16 mouse cellular contexts compared by ENCODE assay signal in the genomic region with DNA sequence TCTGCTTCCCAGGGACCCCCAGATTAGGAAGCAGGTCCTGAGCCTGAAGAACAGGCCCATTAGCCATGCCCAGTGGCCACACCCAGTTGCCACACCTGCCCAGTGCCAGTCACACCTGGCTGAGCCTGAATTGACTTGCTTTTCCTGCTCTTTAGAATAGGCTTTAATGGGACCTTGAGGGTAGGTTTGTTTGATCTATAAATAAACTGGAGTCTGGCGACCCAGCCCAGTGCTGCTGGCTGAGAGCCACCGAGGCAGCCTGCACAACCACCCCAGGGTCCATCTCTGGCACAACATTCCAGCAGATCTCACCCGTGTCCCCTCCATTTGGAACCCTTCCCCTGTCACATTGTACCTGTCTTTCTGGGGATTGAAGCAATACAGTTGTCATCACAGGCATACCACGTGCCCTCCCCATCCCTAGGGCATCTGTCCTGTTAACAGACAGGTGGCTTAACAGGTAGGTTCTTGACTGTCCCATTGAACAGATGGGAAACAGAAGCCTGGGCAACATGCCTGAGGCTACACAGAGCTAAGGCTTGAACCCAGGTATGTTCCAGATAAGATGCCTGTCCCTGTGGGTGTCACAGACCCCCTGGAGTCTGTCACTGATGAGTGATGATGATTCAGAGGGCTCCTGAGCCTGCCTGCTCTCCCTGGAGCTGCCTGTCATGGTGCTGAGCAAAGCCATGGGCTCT.
DNase-seq lines count a peak whose midpoint lies in the region; ATAC-seq and TF ChIP-seq lines count a peak whose summit lies in the region.
"Had no signal": no experiment of that assay in that cellular context is flagged by ENCODE, and none has a peak within 500 bp of the region (broad histone marks: within the 10 kb centered on the region; RNA-seq: fewer than 3 reads in every experiment).

No protein-coding gene starts in this region.

- TF ChIP-seq CTCF in cerebellum, adult 2 months (IDR thresholded peaks at IDR 0.05; ENCODE audit: borderline replicate concordance, insufficient read depth, low read depth, low read length), result no peak

- DNase-seq in cerebellum, postnatal 10 days, result peak; percentile 67 to 68
- DNase-seq in cerebellum, adult 2 months, result no peak
- peak; percentile 41 for DNase-seq in kidney, adult 18-20 months
- DNase-seq in urinary bladder, postnatal 14 days (ENCODE audit: low spot score), result peak; percentile 42
- no peak for DNase-seq in urinary bladder, adult 2 months (ENCODE audit: low spot score)
- DNase-seq in right cerebral cortex, postnatal 10 days (ENCODE audit: low spot score in 2 of 2), result no peak
- DNase-seq: cerebellum, adult 11-12 months; right cerebral cortex, adult 18-20 months; thymus, postnatal 14 days had no signal

- no peak for TF ChIP-seq POLR2A in cerebellum, adult 2 months (IDR thresholded peaks at IDR 0.05; ENCODE audit: borderline replicate concordance, insufficient read depth, low read length)

- no peak overlapping the region for H3K27ac ChIP-seq in cerebellum, adult 2 months (ENCODE audit: insufficient read depth, low read length)
- no peak overlapping the region for H3K27ac ChIP-seq in kidney, embryonic 16.5 days (ENCODE audit: low read length)
- H3K27ac ChIP-seq: limb, embryonic 15.5 days had no signal

- H3K9ac ChIP-seq in kidney, embryonic 16.5 days (replicated peaks; ENCODE audit: low read length), result no peak overlapping the region
- H3K9ac ChIP-seq: limb, embryonic 15.5 days had no signal

- no peaks in the 10 kb centered on the region for H3K9me3 ChIP-seq in kidney, embryonic 16.5 days (ENCODE audit: low read length)
- H3K9me3 ChIP-seq: limb, embryonic 15.5 days; megakaryocyte, embryonic 14.5 days had no signal

- H3K4me3 ChIP-seq in cerebellum, adult 2 months (replicated peaks; ENCODE audit: insufficient read depth, low read depth, low read length), result no peak overlapping the region
- no peak overlapping the region for H3K4me3 ChIP-seq in kidney, embryonic 16.5 days (ENCODE audit: low read length)
- H3K4me3 ChIP-seq: limb, embryonic 15.5 days had no signal

- H3K4me2 ChIP-seq in kidney, embryonic 16.5 days (replicated peaks; ENCODE audit: low read depth, low read length), result no peak overlapping the region
- H3K4me2 ChIP-seq: heart, embryonic 11.5 days; limb, embryonic 15.5 days had no signal

- peaks cover 49% of the 10 kb centered on the region for H3K4me1 ChIP-seq in cerebellum, adult 2 months (ENCODE audit: control insufficient read depth, insufficient read depth, low read length)
- H3K4me1 ChIP-seq in kidney, embryonic 16.5 days (ENCODE audit: insufficient read depth, low read length), result peaks cover 58% of the 10 kb centered on the region

- no peaks in the 10 kb centered on the region for H3K36me3 ChIP-seq in kidney, embryonic 16.5 days (ENCODE audit: insufficient read depth, low read length)
- H3K36me3 ChIP-seq: limb, embryonic 15.5 days had no signal

- no peaks in the 10 kb centered on the region for H3K27me3 ChIP-seq in cerebellum, adult 2 months (ENCODE audit: control insufficient read depth, insufficient read depth, low read length)
- H3K27me3 ChIP-seq in kidney, embryonic 16.5 days (ENCODE audit: insufficient read depth, low read length), result no peaks in the 10 kb centered on the region; the same call in 1 of the 2 replicates

- no peak for ATAC-seq in kidney, embryonic 16.5 days (ENCODE audit: low FRiP score, low TSS enrichment)
- ATAC-seq in monocyte, adult 5-6 weeks (replicated peaks; ENCODE audit: insufficient number of reproducible peaks, low FRiP score, low TSS enrichment, poor library complexity, severe bottlenecking), result no peak
- ATAC-seq: activated CD4-positive, CD25-positive, alpha-beta regulatory T cell, adult 4 months; hindbrain, embryonic 16.5 days had no signal

- 10% methylated on average over 4 of the region's 4 CpGs for WGBS in cerebellum, adult 2 months
- 47% methylated on average over 4 of the region's 4 CpGs for WGBS in kidney, embryonic 16.5 days

Comparison
In these comparisons a context has a peak if more than half of its experiments do, and no peak if none do; other contexts are left out.
1. DNase-seq: peak in cerebellum, postnatal 10 days (2 of 2), kidney, adult 18-20 months (single experiment) and urinary bladder, postnatal 14 days (single experiment); none in cerebellum, adult 2 months (0 of 2), urinary bladder, adult 2 months (single experiment) and right cerebral cortex, postnatal 10 days (0 of 2).